Mouse (Mus musculus) ES-Bruce4 (cell line): ENCODE results near the gene Dstyk. TPM values are rescaled to one million over a fixed set of nuclear protein-coding genes. Genes with fewer than 3 reads are reported as not detected.

Experiments used
- H3K27ac ChIP-seq: 2 replicates; pipeline ENCODE4 v1.5.1; 2012; ENCODE audit warnings: low read length, inconsistent platforms; ENCODE audit not compliant: insufficient read depth
- H3K27me3 ChIP-seq: 2 replicates; pipeline ENCODE4 v1.6.1; 2012; ENCODE audit warnings: mild to moderate bottlenecking, low read length, inconsistent platforms; ENCODE audit not compliant: control insufficient read depth, poor library complexity, insufficient read depth, severe bottlenecking
- H3K36me3 ChIP-seq: 2 replicates; pipeline ENCODE4 v1.6.1; 2012; ENCODE audit warnings: inconsistent platforms, mild to moderate bottlenecking, low read length, moderate library complexity; ENCODE audit not compliant: control insufficient read depth, poor library complexity, insufficient read depth, severe bottlenecking
- H3K4me1 ChIP-seq: one replicate; pipeline ENCODE4 v1.8.1; 2011; ENCODE audit warnings: low read length; ENCODE audit not compliant: control insufficient read depth, insufficient read depth
- H3K4me3 ChIP-seq: 2 replicates; pipeline ENCODE4 v1.5.1; 2011; ENCODE audit warnings: low read depth, mild to moderate bottlenecking, low read length
- H3K9ac ChIP-seq: 2 replicates; pipeline ENCODE4 v1.6.1; 2012; ENCODE audit warnings: low read depth, mild to moderate bottlenecking, inconsistent platforms; ENCODE audit not compliant: poor library complexity, severe bottlenecking
- H3K9me3 ChIP-seq: replicated peaks from 2 replicates; pipeline ENCODE4 v1.6.1; 2012; ENCODE audit warnings: mild to moderate bottlenecking, low read length, inconsistent platforms; ENCODE audit not compliant: control insufficient read depth, poor library complexity, insufficient read depth, severe bottlenecking
- CTCF ChIP-seq: IDR thresholded peaks from one replicate; pipeline ENCODE4 v1.8.1; 2011; ENCODE audit warnings: low read depth, low read length
- EP300 ChIP-seq: IDR thresholded peaks from 2 replicates; pipeline ENCODE4 v1.6.1; 2011; ENCODE audit warnings: low read depth, low read length; ENCODE audit not compliant: insufficient read depth
- POLR2A ChIP-seq: IDR thresholded peaks from one replicate; pipeline ENCODE4 v1.8.1; 2011; ENCODE audit warnings: low read length; ENCODE audit not compliant: insufficient read depth
- polyA plus RNA-seq: library from polyadenylated mRNA; stranded (reverse); fragments of >200 nt; gene quantifications from 2 replicates; pipeline ENCODE4 v1.2.4, GENCODE M21; 2011; ENCODE audit warnings: low read depth; ENCODE audit not compliant: missing spikeins, insufficient read depth, insufficient read length

The Dstyk gene
- polyA plus RNA-seq, 1 experiment, result 19.9 TPM

- no peak overlapping the region for H3K9ac ChIP-seq
- H3K4me3 ChIP-seq, result no peak overlapping the region
- H3K27me3 ChIP-seq, result no peaks in the 10 kb centered on the region
- peak overlapping the region; percentile 90 for H3K27ac ChIP-seq
- no peaks in the 10 kb centered on the region for H3K36me3 ChIP-seq
- H3K9me3 ChIP-seq, result no peaks in the 10 kb centered on the region
- TF ChIP-seq POLR2A (no peak), EP300 (peak; percentile 70)
- H3K4me1 ChIP-seq, result peaks cover 6% of the 10 kb centered on the region
Observed at GRCm38 (mm10) chr1:132471032-132471431, 53.7 kb downstream of the Dstyk start.

- H3K27me3 ChIP-seq, result no peaks in the 10 kb centered on the region
- no peak for TF ChIP-seq POLR2A
- TF ChIP-seq EP300, result 0 out of 2 replicates have a peak, but pooled peaks have one; percentile 61
- peaks cover 6% of the 10 kb centered on the region for H3K4me1 ChIP-seq
- H3K9me3 ChIP-seq, result no peaks in the 10 kb centered on the region
- peak overlapping the region; percentile 16; the same call in 1 of the 2 replicates for H3K9ac ChIP-seq
- no peak overlapping the region for H3K4me3 ChIP-seq
- H3K36me3 ChIP-seq, result no peaks in the 10 kb centered on the region
- H3K27ac ChIP-seq, result peak overlapping the region; percentile 90
Observed at GRCm38 (mm10) chr1:132471499-132471898, 54.1 kb downstream of the Dstyk start.

- peak overlapping the region; percentile 16; the same call in 1 of the 2 replicates for H3K9ac ChIP-seq
- H3K4me1 ChIP-seq, result peaks cover 6% of the 10 kb centered on the region
- H3K27ac ChIP-seq, result peak overlapping the region; percentile 90
Observed at GRCm38 (mm10) chr1:132472537-132472936, 55.2 kb downstream of the Dstyk start.

DNA sequence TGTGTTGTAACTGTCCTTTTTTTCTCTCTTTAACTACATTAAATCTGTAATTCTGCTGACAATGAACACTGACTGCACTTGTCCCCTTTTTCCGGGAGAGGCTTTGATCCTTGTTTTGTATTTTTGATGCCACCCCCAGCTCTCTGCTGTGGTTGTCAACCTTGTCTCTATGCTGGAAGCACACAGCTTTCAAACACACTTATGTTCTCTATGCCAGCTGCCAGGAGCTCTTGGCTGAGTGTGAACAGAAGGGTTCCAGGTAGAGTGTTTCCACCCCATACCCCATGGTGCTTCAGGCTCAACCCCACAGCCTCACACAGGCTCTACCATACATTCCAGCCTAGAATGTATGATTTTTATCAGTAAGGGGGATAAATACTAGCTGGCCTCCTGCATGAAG lies 57.1 kb downstream of the Dstyk start:
- Histone ChIP-seq H3K9ac (no peak overlapping the region), H3K27ac (peak overlapping the region; percentile 52; the same call in 1 of the 2 replicates), H3K4me3 (no peak overlapping the region), H3K4me1 (peaks cover 6% of the 10 kb centered on the region), H3K36me3 (no peaks in the 10 kb centered on the region), H3K9me3 (no peaks in the 10 kb centered on the region), H3K27me3 (no peaks in the 10 kb centered on the region)
- TF ChIP-seq CTCF (no peak), POLR2A (no peak), EP300 (no peak)

More at GRCm38 (mm10) chr1:132472537-132472936, 55.2 kb downstream of the Dstyk start:
- no peak overlapping the region for H3K4me3 ChIP-seq
- H3K27me3 ChIP-seq, result no peaks in the 10 kb centered on the region
- H3K9me3 ChIP-seq, result no peaks in the 10 kb centered on the region
- no peak for TF ChIP-seq CTCF
- TF ChIP-seq POLR2A, result no peak
- TF ChIP-seq EP300, result no peak
- no peaks in the 10 kb centered on the region for H3K36me3 ChIP-seq

GRCm38 (mm10) chr1:132476575-132476927 lies 59.2 kb downstream of the Dstyk start:
- TF ChIP-seq CTCF, result no peak
- no peak for TF ChIP-seq EP300
- no peak for TF ChIP-seq POLR2A
- Histone ChIP-seq H3K27ac (peak overlapping the region; percentile 94), H3K4me1 (peaks cover 3% of the 10 kb centered on the region), H3K9ac (peak overlapping the region; percentile 71), H3K4me3 (peak overlapping the region; percentile 99), H3K27me3 (no peaks in the 10 kb centered on the region), H3K36me3 (no peaks in the 10 kb centered on the region; the same call in 1 of the 2 replicates), H3K9me3 (no peaks in the 10 kb centered on the region)

- H3K9ac ChIP-seq, result peak within 1 kb of the TSS; percentile 71
- H3K27ac ChIP-seq, result peak within 1 kb of the TSS; percentile 94
- H3K36me3 ChIP-seq, result no peaks in the 10 kb centered on the region; the same call in 1 of the 2 replicates
- no peaks in the 10 kb centered on the region for H3K27me3 ChIP-seq
- peaks cover 2% of the 10 kb centered on the region for H3K4me1 ChIP-seq
- no peak for TF ChIP-seq CTCF
- TF ChIP-seq EP300, result peak; percentile 58; the same call in 1 of the 2 replicates
- H3K9me3 ChIP-seq, result no peaks in the 10 kb centered on the region
- peak within 1 kb of the TSS; percentile 99 for H3K4me3 ChIP-seq
Observed at GRCm38 (mm10) chr1:132476928-132477691, 59.8 kb downstream of the Dstyk start, which contains the start of gene Rbbp5. Gene Rbbp5 (plus strand): TSS chr1:132477365.
